Mouse (Mus musculus) hindbrain, embryonic 10.5 days (tissue): ENCODE measurements around the gene Frem1. TPM values are rescaled to one million over a fixed set of nuclear protein-coding genes. Genes with fewer than 3 reads are reported as not detected.
A peak's percentile ranks its signal among the peaks of the same experiment; 100 is the strongest.

Experiments
- DNase-seq: peaks from one replicate; pipeline ENCODE4 v3.0.0-alpha.2; 2017; ENCODE audit warnings: low spot score
- H3K27ac ChIP-seq: fragments of 300-500 bp; sonication (generic); 2 replicates; pipeline ENCODE4 v1.5.1; 2016; ENCODE audit warnings: mild to moderate bottlenecking, moderate library complexity
- H3K27me3 ChIP-seq: fragments of 300-500 bp; sonication (generic); 2 replicates; pipeline ENCODE4 v1.6.1; 2016; ENCODE audit warnings: mild to moderate bottlenecking; ENCODE audit not compliant: poor library complexity, insufficient read depth, severe bottlenecking
- H3K36me3 ChIP-seq: fragments of 300-500 bp; sonication (generic); 2 replicates; pipeline ENCODE4 v1.6.1; 2016; ENCODE audit warnings: mild to moderate bottlenecking, moderate library complexity
- H3K4me1 ChIP-seq: fragments of 300-500 bp; sonication (generic); replicated peaks from 2 replicates; pipeline ENCODE4 v1.6.1; 2016; ENCODE audit warnings: mild to moderate bottlenecking
- H3K4me3 ChIP-seq: fragments of 300-500 bp; sonication (generic); 2 replicates; pipeline ENCODE4 v1.5.1; 2016; ENCODE audit warnings: mild to moderate bottlenecking, moderate library complexity
- H3K9me3 ChIP-seq: fragments of 300-500 bp; sonication (generic); 2 replicates; pipeline ENCODE4 v1.6.1; 2016; ENCODE audit warnings: mild to moderate bottlenecking, moderate library complexity
- WGBS: fragments of 180-500 bp; shearing (Covaris S2); methylation state at CpG from one replicate; pipeline ENCODE4 v1.1.7; 2016; 5-methylcytosine and 5-hydroxymethylcytosine counted together
- polyA plus RNA-seq: library from polyadenylated mRNA; unstranded; fragments of >200 nt; fragmentation: Nextera tagmentation; extraction: Ambion mirVana; gene quantifications from 2 replicates; pipeline ENCODE4 v1.2.1, GENCODE M21; 2016

The Frem1 gene
- polyA plus RNA-seq, 1 experiment from 2014 or later, result 5.7 TPM

GRCm38 (mm10) chr4:82859131-82860125 lies 192.7 kb downstream of the Frem1 start, which contains the start of gene Zdhhc21:
TSS of gene Zdhhc21 (minus strand) at chr4:82859958.
- peaks cover 6% of the 10 kb centered on the region for H3K4me1 ChIP-seq
- DNase-seq, result peak; percentile 75
- peak within 1 kb of the TSS; percentile 83 for H3K4me3 ChIP-seq
- H3K27me3 ChIP-seq, result no peaks in the 10 kb centered on the region
- peak within 1 kb of the TSS; percentile 96 for H3K27ac ChIP-seq
- under 1% methylated on average over 82 of the region's 82 CpGs for WGBS
- H3K9me3 ChIP-seq, result no peaks in the 10 kb centered on the region
- no peaks in the 10 kb centered on the region for H3K36me3 ChIP-seq

GRCm38 (mm10) chr4:82858431-82859010 lies 193.6 kb downstream of the Frem1 start:
- H3K9me3 ChIP-seq, result no peaks in the 10 kb centered on the region
- 37% methylated on average over 4 of the region's 4 CpGs for WGBS
- H3K27me3 ChIP-seq, result no peaks in the 10 kb centered on the region
- no peaks in the 10 kb centered on the region for H3K36me3 ChIP-seq
- H3K4me3 ChIP-seq, result peak overlapping the region; percentile 83
- peak overlapping the region; percentile 96 for H3K27ac ChIP-seq
- peaks cover 6% of the 10 kb centered on the region for H3K4me1 ChIP-seq
- no peak for DNase-seq

- 92% methylated on average over 3 of the region's 3 CpGs for WGBS
- H3K4me3 ChIP-seq, result no peak overlapping the region
Observed at GRCm38 (mm10) chr4:82856986-82857385, 195.2 kb downstream of the Frem1 start.

GRCm38 (mm10) chr4:82853809-82854208 lies 198.3 kb downstream of the Frem1 start:
- H3K4me3 ChIP-seq, result no peak overlapping the region
- 93% methylated on average over 2 of the region's 2 CpGs for WGBS
- 0 out of 2 replicates have a peak, but pooled peaks cover 13% of the 10 kb centered on the region for H3K36me3 ChIP-seq
- H3K9me3 ChIP-seq, result no peaks in the 10 kb centered on the region
- H3K4me1 ChIP-seq, result peaks cover 8% of the 10 kb centered on the region
- H3K27me3 ChIP-seq, result no peaks in the 10 kb centered on the region
- no peak for DNase-seq
- no peak overlapping the region for H3K27ac ChIP-seq

More at GRCm38 (mm10) chr4:82856986-82857385, 195.2 kb downstream of the Frem1 start:
- DNase-seq, result no peak
- H3K27me3 ChIP-seq, result no peaks in the 10 kb centered on the region
- peaks cover 6% of the 10 kb centered on the region for H3K4me1 ChIP-seq
- no peaks in the 10 kb centered on the region for H3K9me3 ChIP-seq
- H3K27ac ChIP-seq, result no peak overlapping the region
- H3K36me3 ChIP-seq, result 0 out of 2 replicates have a peak, but pooled peaks cover 9% of the 10 kb centered on the region

- DNase-seq, result no peak
- Histone ChIP-seq H3K36me3 (peaks cover 25% of the 10 kb centered on the region), H3K9me3 (no peaks in the 10 kb centered on the region), H3K4me1 (peaks cover 4% of the 10 kb centered on the region; the same call in 1 of the 2 replicates), H3K27ac (no peak overlapping the region), H3K4me3 (no peak overlapping the region), H3K27me3 (no peaks in the 10 kb centered on the region)
- WGBS, result 53% methylated on average over 5 of the region's 5 CpGs
Observed at GRCm38 (mm10) chr4:82848552-82849234, 203.4 kb downstream of the Frem1 start.

Other genes starting within 250 kb of the Frem1 start
- gene Zdhhc21, start 192.4 kb downstream of the Frem1 start, polyA plus RNA-seq, result 15.4 and 15.7 TPM in 2 replicates
- gene Cer1, start 167.2 kb downstream of the Frem1 start, polyA plus RNA-seq, result not detected in 2 replicates